Mouse (Mus musculus) erythroblast, embryonic 14.5 days (primary cell): ENCODE results near the gene Sipa1l3. TPM values are rescaled to one million over a fixed set of nuclear protein-coding genes. Genes with fewer than 3 reads are reported as not detected.

ENCODE experiments used
- H3K27me3 ChIP-seq: 2 replicates; pipeline ENCODE4 v1.6.1; 2012; ENCODE audit warnings: inconsistent platforms; ENCODE audit not compliant: control insufficient read depth
- H3K36me3 ChIP-seq: 2 replicates; pipeline ENCODE4 v1.6.1; 2012; ENCODE audit warnings: mild to moderate bottlenecking, inconsistent platforms; ENCODE audit not compliant: control insufficient read depth
- H3K4me1 ChIP-seq: 2 replicates; pipeline ENCODE4 v1.6.1; 2012; ENCODE audit warnings: inconsistent platforms; ENCODE audit not compliant: control insufficient read depth
- H3K4me3 ChIP-seq: replicated peaks from 2 replicates; pipeline ENCODE3; 2012; ENCODE audit warnings: moderate library complexity, mild to moderate bottlenecking, inconsistent platforms
- H3K9me3 ChIP-seq: 2 replicates; pipeline ENCODE4 v1.6.1; 2012; ENCODE audit warnings: low read length, inconsistent platforms, mixed read lengths; ENCODE audit not compliant: control insufficient read depth
- GATA1 ChIP-seq: IDR thresholded peaks from 2 replicates; pipeline ENCODE4 v1.6.1; 2012; ENCODE audit warnings: low read length, inconsistent platforms, mixed read lengths
- TAL1 ChIP-seq: IDR thresholded peaks from 3 replicates; pipeline ENCODE4 v1.6.1; 2012; ENCODE audit warnings: low read length, inconsistent platforms, mixed read lengths
- polyA plus RNA-seq: library from polyadenylated mRNA; stranded (reverse); fragments of >175 nt; gene quantifications from 2 replicates; pipeline ENCODE4 v1.2.3, GENCODE M21; 2012

Sipa1l3 gene
- polyA plus RNA-seq, 1 experiment, result 2.0 TPM

DNA sequence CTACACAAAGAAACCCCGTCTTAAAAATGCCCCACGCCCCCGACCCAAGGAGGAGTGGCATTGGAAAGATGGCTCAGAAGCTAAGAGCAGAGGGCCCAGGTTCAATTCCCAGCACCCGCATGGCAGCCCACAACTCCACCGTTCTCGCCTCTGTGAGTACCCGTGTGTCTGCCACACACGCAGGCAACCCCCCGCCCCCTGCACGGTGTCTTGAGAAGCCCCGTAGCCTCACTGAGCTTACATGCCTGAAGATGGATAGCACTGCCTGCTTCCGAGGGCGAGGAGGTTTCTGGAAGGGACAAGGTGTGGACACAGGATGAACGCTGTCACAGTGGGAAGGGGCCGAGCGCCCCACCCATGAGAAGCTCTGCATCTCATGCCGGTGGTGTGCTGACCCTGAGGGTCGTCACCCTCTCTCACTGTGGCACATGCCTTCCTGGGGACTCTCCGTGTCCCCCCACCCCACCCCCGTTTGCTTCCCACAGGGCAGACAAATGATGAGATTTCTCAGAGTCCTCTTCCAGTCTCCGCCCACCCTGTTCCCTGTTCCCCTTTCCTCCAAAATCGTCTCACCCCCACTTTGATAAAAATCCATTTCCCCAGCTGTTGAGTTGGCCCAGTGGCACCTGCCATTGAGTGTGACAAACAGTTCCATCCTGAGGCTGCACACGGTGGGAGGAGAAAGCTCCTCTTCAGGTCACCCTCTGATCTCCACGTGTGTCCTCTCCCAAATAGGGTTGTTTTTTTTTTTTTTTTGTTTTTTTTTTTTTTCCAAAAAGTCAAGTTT lies 222.4 kb downstream of the Sipa1l3 start:
- H3K4me3 ChIP-seq, result no peak overlapping the region
- TF ChIP-seq TAL1, result no peak
- TF ChIP-seq GATA1, result no peak
- no peaks in the 10 kb centered on the region for H3K36me3 ChIP-seq
- peaks cover 10% of the 10 kb centered on the region for H3K27me3 ChIP-seq
- no peaks in the 10 kb centered on the region for H3K9me3 ChIP-seq
- peaks cover under 1% of the 10 kb centered on the region for H3K4me1 ChIP-seq

GRCm38 (mm10) chr7:29294111-29294761 lies 224.2 kb downstream of the Sipa1l3 start:
- Histone ChIP-seq H3K4me3 (no peak overlapping the region), H3K36me3 (no peaks in the 10 kb centered on the region), H3K4me1 (peaks cover 5% of the 10 kb centered on the region), H3K9me3 (no peaks in the 10 kb centered on the region), H3K27me3 (peaks cover 17% of the 10 kb centered on the region)
- TF ChIP-seq TAL1 (no peak), GATA1 (no peak)

DNA sequence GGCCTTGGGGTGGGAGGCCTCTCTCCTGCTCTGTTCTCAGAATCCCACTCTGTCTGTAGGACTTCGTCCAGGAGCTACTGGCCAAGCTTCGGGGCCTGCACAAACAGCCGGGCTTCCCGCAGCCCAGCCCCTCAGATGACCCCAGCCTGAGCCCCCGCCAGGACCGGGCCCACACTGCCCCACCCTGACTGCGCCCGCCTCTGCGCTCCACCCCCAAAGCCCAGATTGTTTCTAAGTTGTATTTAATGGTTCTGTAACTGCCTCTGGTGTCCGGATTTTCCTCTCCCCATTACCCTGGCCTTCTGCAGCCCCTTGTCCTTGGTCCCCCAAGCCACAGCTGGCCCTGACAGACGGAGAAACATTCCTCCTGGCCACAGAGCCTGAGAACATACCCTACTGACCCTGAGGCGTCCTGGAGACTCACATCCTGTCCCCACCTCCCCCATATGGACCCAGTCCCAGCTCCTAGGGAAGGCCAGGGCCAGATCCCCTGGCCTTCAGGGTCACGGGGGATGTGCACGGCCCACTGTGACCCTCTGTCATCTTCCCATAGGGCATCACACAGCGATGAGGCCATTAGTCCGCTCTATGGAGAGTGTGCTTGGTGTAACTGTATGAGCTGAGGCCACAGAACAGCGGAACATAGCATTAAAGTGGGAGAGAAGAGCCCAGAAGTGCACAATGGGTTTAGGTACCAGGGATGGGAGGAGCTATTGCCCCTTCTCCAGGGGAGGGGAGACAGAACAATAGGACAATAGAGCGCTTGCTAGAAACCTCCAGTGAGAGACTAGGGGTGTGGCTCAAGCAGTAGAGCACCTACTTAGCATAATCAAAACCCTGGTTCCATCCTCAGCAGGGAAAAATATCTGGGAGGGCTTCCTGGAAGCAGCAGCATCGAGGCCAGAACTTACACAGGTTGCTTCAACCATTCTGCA lies 225.0 kb downstream of the Sipa1l3 start:
- Histone ChIP-seq H3K9me3 (no peaks in the 10 kb centered on the region), H3K4me1 (peaks cover 10% of the 10 kb centered on the region), H3K4me3 (no peak overlapping the region), H3K27me3 (peaks cover 15% of the 10 kb centered on the region), H3K36me3 (no peaks in the 10 kb centered on the region)
- TF ChIP-seq TAL1 (no peak), GATA1 (no peak)

- Histone ChIP-seq H3K4me1 (peaks cover 10% of the 10 kb centered on the region), H3K4me3 (no peak overlapping the region), H3K9me3 (no peaks in the 10 kb centered on the region), H3K27me3 (peaks cover 14% of the 10 kb centered on the region), H3K36me3 (no peaks in the 10 kb centered on the region)
- no peak for TF ChIP-seq GATA1
These were observed 225.9 kb downstream of the Sipa1l3 start for GRCm38 (mm10) chr7:29292458-29293098.

- Histone ChIP-seq H3K27me3 (peaks cover 15% of the 10 kb centered on the region), H3K4me1 (peaks cover 10% of the 10 kb centered on the region), H3K36me3 (no peaks in the 10 kb centered on the region), H3K9me3 (no peaks in the 10 kb centered on the region), H3K4me3 (no peak overlapping the region)
- TF ChIP-seq TAL1, result no peak
- no peak for TF ChIP-seq GATA1
These were observed 226.6 kb downstream of the Sipa1l3 start for GRCm38 (mm10) chr7:29291616-29292457.

DNA sequence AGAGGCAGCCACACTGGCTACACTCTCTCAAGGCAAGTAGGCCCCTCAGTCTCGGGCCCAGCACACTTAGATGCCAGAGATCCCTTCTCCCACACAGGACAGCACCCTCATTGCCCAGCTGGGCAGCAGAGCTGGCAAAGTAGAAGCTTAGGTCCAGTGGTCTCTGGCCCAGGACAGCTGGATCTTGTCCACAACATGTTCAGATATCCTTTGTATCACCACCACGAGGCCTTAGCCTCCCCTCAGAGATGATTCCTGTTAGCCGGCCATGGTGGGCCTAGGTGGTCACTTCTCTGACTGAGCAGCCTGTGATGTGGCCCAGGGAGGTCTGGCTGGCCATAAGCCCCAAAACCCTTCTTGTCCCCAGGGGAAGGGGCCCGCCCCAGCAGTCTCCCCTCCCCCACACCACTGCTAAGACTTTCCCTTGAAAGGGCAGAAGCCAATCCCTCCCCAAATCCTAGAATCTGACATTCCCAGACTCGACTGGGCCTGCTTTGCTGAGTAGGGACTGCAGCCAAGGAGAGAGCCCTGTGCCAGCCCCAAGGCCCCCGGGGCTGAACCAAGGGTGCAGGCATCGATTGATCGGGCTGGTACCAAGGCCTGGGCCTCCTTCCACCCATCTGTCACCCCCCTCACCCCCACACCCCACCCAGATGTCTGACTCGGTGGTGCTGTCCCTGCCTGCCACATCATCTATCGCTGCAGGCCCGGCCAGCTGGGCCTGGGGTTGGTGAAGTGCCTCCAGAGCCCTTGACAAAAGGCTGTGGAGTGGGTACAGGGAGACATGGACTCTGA lies 227.6 kb downstream of the Sipa1l3 start:
- Histone ChIP-seq H3K27me3 (peaks cover 15% of the 10 kb centered on the region), H3K9me3 (no peaks in the 10 kb centered on the region), H3K4me1 (peaks cover 10% of the 10 kb centered on the region), H3K4me3 (no peak overlapping the region), H3K36me3 (no peaks in the 10 kb centered on the region)
- no peak for TF ChIP-seq GATA1
- TF ChIP-seq TAL1, result no peak

- peaks cover 15% of the 10 kb centered on the region for H3K27me3 ChIP-seq
- no peaks in the 10 kb centered on the region for H3K9me3 ChIP-seq
- no peaks in the 10 kb centered on the region for H3K36me3 ChIP-seq
- H3K4me1 ChIP-seq, result peaks cover 11% of the 10 kb centered on the region
- TF ChIP-seq TAL1, result no peak
- no peak for TF ChIP-seq GATA1
- no peak overlapping the region for H3K4me3 ChIP-seq
These were observed 228.6 kb downstream of the Sipa1l3 start for GRCm38 (mm10) chr7:29289856-29290255.
